Mouse (Mus musculus) stomach, postnatal 0 days (tissue): ENCODE results near the gene Eif5a.

ENCODE experiments used
- CTCF ChIP-seq: IDR thresholded peaks from 2 replicates; pipeline ENCODE4 v1.5.1; 2016; ENCODE audit warnings: antibody characterized with exemption, low read depth, mild to moderate bottlenecking, moderate library complexity
- EP300 ChIP-seq: optimal IDR thresholded peaks from 2 replicates; pipeline ENCODE3; 2016; ENCODE audit warnings: antibody characterized with exemption

DNA sequence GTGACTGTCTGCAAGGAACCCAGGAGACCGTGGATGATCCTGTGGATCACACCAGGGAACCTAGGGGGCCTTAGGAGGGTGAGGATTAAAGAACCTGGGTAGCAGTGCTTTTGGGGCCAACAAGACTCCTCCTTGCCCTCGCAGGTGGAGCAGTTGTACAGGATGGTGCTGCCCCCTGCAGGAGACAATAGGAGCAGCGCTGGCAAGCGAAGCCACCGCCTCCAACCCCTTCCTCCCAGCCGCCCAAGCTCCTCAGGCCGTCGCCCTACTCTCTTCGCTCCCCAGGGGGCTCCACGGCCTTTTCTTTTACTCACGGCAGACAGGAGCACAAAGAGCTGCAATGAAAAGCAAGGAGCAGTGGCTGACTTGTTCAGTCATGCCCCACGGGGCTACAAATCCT, 44.9 kb downstream of the Eif5a start:
- TF ChIP-seq CTCF (peak; percentile 92), EP300 (no peak)
